Mouse (Mus musculus) kidney, adult 9 months (tissue): ENCODE measurements around the gene Olfr742.

Experiments
- DNase-seq: peaks from one replicate; pipeline ENCODE4 v3.0.0; 2022

Olfr742 gene

GRCm38 (mm10) chr14:50503300-50503699, at the start of gene Olfr742:
Olfr742 (plus strand) TSS chr14:50503600.
- no peak for DNase-seq

GRCm38 (mm10) chr14:50472438-50472837, 31.0 kb upstream of the Olfr742 start, which contains the start of gene Olfr741:
Olfr741 (plus strand) TSS chr14:50472738.
- no peak for DNase-seq

GRCm38 (mm10) chr14:50478406-50478805, 25.0 kb upstream of the Olfr742 start:
- DNase-seq = peak; percentile 70

GRCm38 (mm10) chr14:50521539-50521938, 18.1 kb downstream of the Olfr742 start, which contains the start of gene Olfr743:
Olfr743 (plus strand) TSS chr14:50521839.
- no peak for DNase-seq

GRCm38 (mm10) chr14:50552734-50553133, 49.3 kb downstream of the Olfr742 start:
- no peak for DNase-seq
